Mouse (Mus musculus) embryonic facial prominence, embryonic 14.5 days (tissue): ENCODE measurements at regions not wholly inside any gene's neighbourhood (a gene's known extent, or its start where the extent isn't known, plus 50 kb on each side); places are given as distances from the start of the nearest gene placed in this dataset.

Source experiments
- ATAC-seq: fragments of 200-750 bp; cut with Nextera tagmentation; 2 replicates; pipeline ENCODE4 v1.8.0; 2017; ENCODE audit warnings: low read depth, moderate number of reproducible peaks, moderate TSS enrichment
- DNase-seq: peaks from one replicate; pipeline ENCODE4 v3.0.0-alpha.2; 2015; ENCODE audit warnings: low spot score
- H3K27ac ChIP-seq: fragments of 300-500 bp; sonication (generic); replicated peaks from 2 replicates; pipeline ENCODE4 v1.5.1; 2014; ENCODE audit warnings: low read depth, mild to moderate bottlenecking, low read length, moderate library complexity
- H3K27me3 ChIP-seq: fragments of 300-500 bp; sonication (generic); replicated peaks from 2 replicates; pipeline ENCODE4 v1.6.1; 2014; ENCODE audit warnings: low read length; ENCODE audit not compliant: control insufficient read depth, insufficient read depth
- H3K36me3 ChIP-seq: fragments of 300-500 bp; sonication (generic); 2 replicates; pipeline ENCODE4 v1.6.1; 2014; ENCODE audit warnings: low read length, mixed read lengths; ENCODE audit not compliant: control insufficient read depth, insufficient read depth
- H3K4me1 ChIP-seq: fragments of 300-500 bp; sonication (generic); 2 replicates; pipeline ENCODE4 v1.6.1; 2014; ENCODE audit warnings: antibody characterized with exemption, low read length; ENCODE audit not compliant: control insufficient read depth, insufficient read depth
- H3K4me2 ChIP-seq: fragments of 300-500 bp; sonication (generic); 2 replicates; pipeline ENCODE4 v1.6.1; 2014; ENCODE audit warnings: low read depth, mild to moderate bottlenecking, low read length, moderate library complexity, mixed read lengths
- H3K4me3 ChIP-seq: fragments of 300-500 bp; sonication (generic); 2 replicates; pipeline ENCODE4 v1.5.1; 2014; ENCODE audit warnings: low read depth, mild to moderate bottlenecking, low read length
- H3K9ac ChIP-seq: fragments of 300-500 bp; sonication (generic); 2 replicates; pipeline ENCODE4 v1.6.1; 2014; ENCODE audit warnings: low read depth, mild to moderate bottlenecking, low read length, moderate library complexity, mixed read lengths
- H3K9me3 ChIP-seq: fragments of 300-500 bp; sonication (generic); 2 replicates; pipeline ENCODE4 v1.6.1; 2016; ENCODE audit warnings: low read length; ENCODE audit not compliant: control insufficient read depth
- WGBS: fragments of 180-500 bp; shearing (Covaris S2); extraction: QIAGEN DNeasy Blood & Tissue Kit; methylation state at CpG from one replicate; pipeline ENCODE4 v1.1.7; 2014; 5-methylcytosine and 5-hydroxymethylcytosine counted together

GRCm38 (mm10) chr12:46371747-46372146 is 447.0 kb downstream of the Nova1 start:
- no peak overlapping the region for H3K4me3 ChIP-seq
- no peak overlapping the region for H3K27ac ChIP-seq
- no peaks in the 10 kb centered on the region for H3K9me3 ChIP-seq
- H3K4me1 ChIP-seq: no peaks in the 10 kb centered on the region
- ATAC-seq (no peak), DNase-seq (peak; percentile 14)
- no peaks in the 10 kb centered on the region for H3K27me3 ChIP-seq
- WGBS: 59% methylated on average over 3 of the region's 3 CpGs
- H3K4me2 ChIP-seq: no peak overlapping the region
- H3K9ac ChIP-seq: no peak overlapping the region
- no peaks in the 10 kb centered on the region for H3K36me3 ChIP-seq

- H3K27me3 ChIP-seq: no peaks in the 10 kb centered on the region
- H3K4me1 ChIP-seq: no peaks in the 10 kb centered on the region
- no peak overlapping the region for H3K27ac ChIP-seq
- H3K4me2 ChIP-seq: no peak overlapping the region
- DNase-seq: no peak
- H3K36me3 ChIP-seq: no peaks in the 10 kb centered on the region
- ATAC-seq: no peak
- H3K4me3 ChIP-seq: no peak overlapping the region
- no peaks in the 10 kb centered on the region for H3K9me3 ChIP-seq
- WGBS: 82% methylated on average over 1 of the region's 1 CpGs
- H3K9ac ChIP-seq: no peak overlapping the region
Observed at GRCm38 (mm10) chr12:46333376-46333775, 485.4 kb downstream of the Nova1 start.

- DNase-seq (no peak), ATAC-seq (no peak)
- H3K4me2 ChIP-seq: no peak overlapping the region
- WGBS: 78% methylated on average over 1 of the region's 1 CpGs
- H3K9ac ChIP-seq: no peak overlapping the region
- H3K4me1 ChIP-seq: no peaks in the 10 kb centered on the region
- H3K36me3 ChIP-seq: no peaks in the 10 kb centered on the region
- H3K27me3 ChIP-seq: no peaks in the 10 kb centered on the region
- H3K4me3 ChIP-seq: no peak overlapping the region
- no peak overlapping the region for H3K27ac ChIP-seq
- no peaks in the 10 kb centered on the region for H3K9me3 ChIP-seq
Observed at GRCm38 (mm10) chr12:46327865-46328264, 490.9 kb downstream of the Nova1 start.

- no peak overlapping the region for H3K9ac ChIP-seq
- ATAC-seq (no peak), DNase-seq (no peak)
- H3K4me1 ChIP-seq: no peaks in the 10 kb centered on the region
- no peak overlapping the region for H3K4me2 ChIP-seq
- 67% methylated on average over 3 of the region's 3 CpGs for WGBS
- no peak overlapping the region for H3K4me3 ChIP-seq
- no peaks in the 10 kb centered on the region for H3K36me3 ChIP-seq
- no peaks in the 10 kb centered on the region for H3K9me3 ChIP-seq
- no peaks in the 10 kb centered on the region for H3K27me3 ChIP-seq
- no peak overlapping the region for H3K27ac ChIP-seq
Observed at GRCm38 (mm10) chr12:46323276-46323675, 495.5 kb downstream of the Nova1 start.

GRCm38 (mm10) chr12:46303136-46303797 is 515.5 kb downstream of the Nova1 start:
- Histone ChIP-seq H3K4me2 (no peak overlapping the region), H3K27me3 (no peaks in the 10 kb centered on the region), H3K9me3 (no peaks in the 10 kb centered on the region), H3K36me3 (no peaks in the 10 kb centered on the region), H3K9ac (no peak overlapping the region), H3K4me1 (no peaks in the 10 kb centered on the region), H3K4me3 (no peak overlapping the region), H3K27ac (no peak overlapping the region)
- ATAC-seq (no peak), DNase-seq (no peak)
- WGBS: 76% methylated on average over 5 of the region's 5 CpGs

GRCm38 (mm10) chr12:46298926-46299325 is 519.8 kb downstream of the Nova1 start:
- H3K36me3 ChIP-seq: no peaks in the 10 kb centered on the region
- no peak overlapping the region for H3K9ac ChIP-seq
- H3K4me2 ChIP-seq: no peak overlapping the region
- no peaks in the 10 kb centered on the region for H3K9me3 ChIP-seq
- 79% methylated on average over 5 of the region's 5 CpGs for WGBS
- H3K27ac ChIP-seq: no peak overlapping the region
- H3K4me3 ChIP-seq: no peak overlapping the region
- DNase-seq (no peak), ATAC-seq (no peak)
- H3K27me3 ChIP-seq: no peaks in the 10 kb centered on the region
- H3K4me1 ChIP-seq: no peaks in the 10 kb centered on the region

- WGBS: 81% methylated on average over 3 of the region's 3 CpGs
- DNase-seq (no peak), ATAC-seq (no peak)
- Histone ChIP-seq H3K36me3 (no peaks in the 10 kb centered on the region), H3K4me3 (no peak overlapping the region), H3K27me3 (no peaks in the 10 kb centered on the region), H3K4me1 (no peaks in the 10 kb centered on the region), H3K9me3 (no peaks in the 10 kb centered on the region), H3K27ac (no peak overlapping the region), H3K4me2 (no peak overlapping the region), H3K9ac (no peak overlapping the region)
Observed at GRCm38 (mm10) chr12:46284519-46284918, 534.2 kb downstream of the Nova1 start.

GRCm38 (mm10) chr12:46248402-46249018 is 570.2 kb downstream of the Nova1 start:
- Histone ChIP-seq H3K4me1 (no peaks in the 10 kb centered on the region), H3K27me3 (no peaks in the 10 kb centered on the region), H3K9ac (no peak overlapping the region), H3K4me2 (no peak overlapping the region), H3K9me3 (no peaks in the 10 kb centered on the region), H3K36me3 (no peaks in the 10 kb centered on the region), H3K4me3 (no peak overlapping the region), H3K27ac (no peak overlapping the region)
- 74% methylated on average over 1 of the region's 1 CpGs for WGBS
- DNase-seq (peak; percentile 29), ATAC-seq (no peak)

- 83% methylated on average over 3 of the region's 3 CpGs for WGBS
- no peak overlapping the region for H3K27ac ChIP-seq
- ATAC-seq: no peak
- no peak for DNase-seq
- no peaks in the 10 kb centered on the region for H3K4me1 ChIP-seq
- H3K9ac ChIP-seq: no peak overlapping the region
- no peaks in the 10 kb centered on the region for H3K9me3 ChIP-seq
- no peak overlapping the region for H3K4me2 ChIP-seq
- no peaks in the 10 kb centered on the region for H3K27me3 ChIP-seq
- no peaks in the 10 kb centered on the region for H3K36me3 ChIP-seq
- no peak overlapping the region for H3K4me3 ChIP-seq
Observed at GRCm38 (mm10) chr12:46244925-46245324, 573.8 kb downstream of the Nova1 start.
